17 mouse cellular contexts compared by ENCODE assay signal in genomic region chr15:85466456-85467067, GRCm38 (mm10). TPM values are rescaled to one million over a fixed set of nuclear protein-coding genes. Genes with fewer than 3 reads are reported as not detected.
DNase-seq lines count a peak whose midpoint lies in the region; ATAC-seq lines count a peak whose summit lies in the region.
"Had no signal": no experiment of that assay in that cellular context is flagged by ENCODE, and none has a peak within 500 bp of the region (broad histone marks: within the 10 kb centered on the region; RNA-seq: fewer than 3 reads in every experiment).

No protein-coding gene starts in this region.

- H3K9ac ChIP-seq in forebrain, embryonic 11.5 days (ENCODE audit: low read length) = no peak overlapping the region
- H3K9ac ChIP-seq in forebrain, embryonic 16.5 days (replicated peaks; ENCODE audit: low read depth, low read length) = no peak overlapping the region
- H3K9ac ChIP-seq in midbrain, embryonic 14.5 days (replicated peaks; ENCODE audit: low read length) = no peak overlapping the region
- H3K9ac ChIP-seq: embryonic facial prominence, embryonic 13.5 days; heart, embryonic 13.5 days; liver, embryonic 13.5 days had no signal

- no peaks in the 10 kb centered on the region for H3K9me3 ChIP-seq in forebrain, embryonic 11.5 days (ENCODE audit: control insufficient read depth, low read length)
- H3K9me3 ChIP-seq in forebrain, embryonic 16.5 days (ENCODE audit: control insufficient read depth, low read length) = no peaks in the 10 kb centered on the region
- no peaks in the 10 kb centered on the region for H3K9me3 ChIP-seq in midbrain, embryonic 14.5 days (ENCODE audit: control insufficient read depth, low read length)
- H3K9me3 ChIP-seq: embryonic facial prominence, embryonic 13.5 days; heart, embryonic 13.5 days; limb, embryonic 10.5 days; liver, embryonic 13.5 days had no signal

- peaks cover 17% of the 10 kb centered on the region for H3K27me3 ChIP-seq in forebrain, embryonic 11.5 days (ENCODE audit: control insufficient read depth, insufficient read depth, low read length)
- no peaks in the 10 kb centered on the region for H3K27me3 ChIP-seq in forebrain, embryonic 16.5 days (replicated peaks; ENCODE audit: control insufficient read depth, insufficient read depth, low read length)
- H3K27me3 ChIP-seq in midbrain, embryonic 14.5 days (ENCODE audit: control insufficient read depth, insufficient read depth, low read length) = no peaks in the 10 kb centered on the region
- H3K27me3 ChIP-seq: embryonic facial prominence, embryonic 13.5 days; liver, embryonic 13.5 days had no signal

- DNase-seq in layer of hippocampus, adult 9-11 months = peak; percentile 38
- no peak for DNase-seq in layer of hippocampus, adult 11-12 months (ENCODE audit: low spot score)
- DNase-seq in forebrain, embryonic 11.5 days (ENCODE audit: low spot score) = peak; percentile 42
- DNase-seq in midbrain, embryonic 14.5 days = no peak
- DNase-seq in left cerebral cortex, adult 9 months (ENCODE audit: low spot score in 2 of 2) = no peak
- DNase-seq: gastrocnemius, postnatal 25 days; kidney, adult 9 months; liver, embryonic 13.5 days; lung, postnatal 10 days; thymus, postnatal 25 days had no signal

- no peak overlapping the region for H3K27ac ChIP-seq in forebrain, embryonic 11.5 days (ENCODE audit: low read depth, low read length)
- H3K27ac ChIP-seq in forebrain, embryonic 16.5 days (ENCODE audit: low read length) = peak overlapping the region; percentile 52; the same call in 1 of the 2 replicates
- peak overlapping the region; percentile 34; the same call in 1 of the 2 replicates for H3K27ac ChIP-seq in midbrain, embryonic 14.5 days (replicated peaks; ENCODE audit: low read depth, low read length)
- H3K27ac ChIP-seq: embryonic facial prominence, embryonic 13.5 days; heart, embryonic 13.5 days; limb, embryonic 10.5 days; liver, embryonic 13.5 days had no signal

- peaks cover 35% of the 10 kb centered on the region for H3K4me1 ChIP-seq in forebrain, embryonic 11.5 days (replicated peaks; ENCODE audit: control insufficient read depth, insufficient read depth, low read length)
- peaks cover 45% of the 10 kb centered on the region for H3K4me1 ChIP-seq in forebrain, embryonic 16.5 days (replicated peaks; ENCODE audit: control insufficient read depth, insufficient read depth, low read length)
- peaks cover 47% of the 10 kb centered on the region for H3K4me1 ChIP-seq in midbrain, embryonic 14.5 days (ENCODE audit: control insufficient read depth, insufficient read depth, low read length)

- H3K4me3 ChIP-seq in forebrain, embryonic 11.5 days (ENCODE audit: low read depth, low read length) = no peak overlapping the region
- H3K4me3 ChIP-seq in forebrain, embryonic 16.5 days (replicated peaks; ENCODE audit: low read length) = no peak overlapping the region
- no peak overlapping the region for H3K4me3 ChIP-seq in midbrain, embryonic 14.5 days (replicated peaks; ENCODE audit: low read depth, low read length)
- H3K4me3 ChIP-seq: embryonic facial prominence, embryonic 13.5 days; heart, embryonic 13.5 days; limb, embryonic 10.5 days; liver, embryonic 13.5 days had no signal

- 87% methylated on average over 5 of the region's 5 CpGs for WGBS in forebrain, embryonic 11.5 days
- 53% methylated on average over 5 of the region's 5 CpGs for WGBS in forebrain, embryonic 16.5 days
- 63% methylated on average over 5 of the region's 5 CpGs for WGBS in midbrain, embryonic 14.5 days

- no peak for ATAC-seq in forebrain, embryonic 11.5 days (replicated peaks; ENCODE audit: low FRiP score)
- ATAC-seq in forebrain, embryonic 16.5 days = no peak
- ATAC-seq in midbrain, embryonic 14.5 days (ENCODE audit: low FRiP score, low TSS enrichment) = no peak
- ATAC-seq in inflammation-experienced regulatory T-cells, adult 6 months = no peak
- ATAC-seq: CD4-positive, CD25-positive, alpha-beta regulatory T cell, adult 4 months had no signal

- H3K4me2 ChIP-seq in forebrain, embryonic 11.5 days (ENCODE audit: low read depth, low read length, severe bottlenecking) = no peak overlapping the region
- no peak overlapping the region for H3K4me2 ChIP-seq in forebrain, embryonic 16.5 days (ENCODE audit: low read length)
- no peak overlapping the region for H3K4me2 ChIP-seq in midbrain, embryonic 14.5 days (ENCODE audit: low read length)
- H3K4me2 ChIP-seq: embryonic facial prominence, embryonic 13.5 days; heart, embryonic 13.5 days; liver, embryonic 13.5 days had no signal

- peaks cover 3% of the 10 kb centered on the region; the same call in 1 of the 2 replicates for H3K36me3 ChIP-seq in forebrain, embryonic 11.5 days (ENCODE audit: control insufficient read depth, insufficient read depth, low read length)
- peaks cover 9% of the 10 kb centered on the region for H3K36me3 ChIP-seq in forebrain, embryonic 16.5 days (ENCODE audit: control insufficient read depth, insufficient read depth)
- H3K36me3 ChIP-seq in midbrain, embryonic 14.5 days (ENCODE audit: control insufficient read depth, insufficient read depth, low read length) = peaks cover 52% of the 10 kb centered on the region

RNA-seq across cellular contexts. Expression of gene 7530416G11Rik, which starts 36.5 kb away (rescaled TPM):
- not detected in 2 replicates for polyA plus RNA-seq in forebrain, embryonic 11.5 days (2014; fragmentation: Nextera tagmentation; extraction: Ambion mirVana)
- polyA plus RNA-seq in forebrain, embryonic 16.5 days (2015; fragmentation: Nextera tagmentation; extraction: Ambion mirVana) = not detected in 2 replicates
- not detected in 2 replicates for polyA plus RNA-seq in midbrain, embryonic 14.5 days (2014; fragmentation: Nextera tagmentation; extraction: Ambion mirVana)
- polyA plus RNA-seq in inflammation-experienced regulatory T-cells, adult 6 months (2017; shearing (Covaris generic)) = not detected
- polyA plus RNA-seq: CD4-positive, CD25-positive, alpha-beta regulatory T cell, adult 4 months; embryonic facial prominence, embryonic 13.5 days; heart, embryonic 13.5 days; limb, embryonic 10.5 days; liver, embryonic 13.5 days; stomach, embryonic 14.5 days had no signal

Comparison
In these comparisons a context has a peak if more than half of its experiments do, and no peak if none do; other contexts are left out.
1. DNase-seq: peak in layer of hippocampus, adult 9-11 months (single experiment) and forebrain, embryonic 11.5 days (single experiment); none in layer of hippocampus, adult 11-12 months (single experiment), midbrain, embryonic 14.5 days (single experiment) and left cerebral cortex, adult 9 months (0 of 2).